Mouse (Mus musculus) thymus, adult 2 months (tissue): ENCODE measurements around the gene Lrch1.

Experiments used
- CTCF ChIP-seq: fragments of 200-500 bp; IDR thresholded peaks from 2 replicates; pipeline ENCODE4 v1.5.1; 2012; ENCODE audit warnings: mild to moderate bottlenecking, control low read depth, low read length, moderate library complexity, borderline replicate concordance; ENCODE audit not compliant: control insufficient read depth, poor library complexity, insufficient read depth; ENCODE audit errors: extremely low read depth
- POLR2A ChIP-seq: fragments of 200-500 bp; IDR thresholded peaks from 2 replicates; pipeline ENCODE4 v1.6.1; 2012; ENCODE audit warnings: mild to moderate bottlenecking, low read length, control low read depth, moderate library complexity; ENCODE audit not compliant: control insufficient read depth, poor library complexity, insufficient read depth; ENCODE audit errors: extremely low read depth

DNA sequence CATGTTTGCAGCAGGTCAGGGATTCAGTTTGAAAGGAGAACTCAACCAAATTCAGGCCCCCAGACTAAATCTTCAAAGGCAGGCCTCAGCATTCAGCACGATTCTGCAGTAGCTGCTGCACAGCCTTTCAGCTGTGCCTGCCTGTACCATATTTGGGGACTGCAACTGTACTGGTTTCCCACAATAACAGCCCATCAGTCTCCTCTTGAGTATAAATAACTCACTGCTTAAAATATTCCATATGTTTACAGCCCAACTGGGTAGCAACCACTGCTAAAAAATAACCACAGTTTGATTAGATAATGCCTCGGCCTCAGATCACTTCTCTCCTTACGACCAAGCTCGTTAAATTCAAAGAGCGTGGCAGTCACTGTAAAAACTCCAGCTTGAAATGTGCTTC lies 101.0 kb downstream of the Lrch1 start:
- TF ChIP-seq POLR2A (no peak), CTCF (no peak)
